Mouse (Mus musculus): ENCODE measurements around the gene Col8a2.

Gene Col8a2

GRCm38 (mm10) chr4:126331751-126332150, 45.2 kb downstream of the Col8a2 start:
- DNase-seq (ENCODE audit: low spot score in 2 of 2): no peak

GRCm38 (mm10) chr4:126332358-126332757, 45.8 kb downstream of the Col8a2 start:
- no peak for DNase-seq (ENCODE audit: low spot score in 2 of 2)

GRCm38 (mm10) chr4:126339461-126339860, 52.9 kb downstream of the Col8a2 start:
- no peak for DNase-seq (ENCODE audit: low spot score in 2 of 2)

GRCm38 (mm10) chr4:126343451-126343850, 56.9 kb downstream of the Col8a2 start:
- no peak for DNase-seq (ENCODE audit: low spot score in 2 of 2)

GRCm38 (mm10) chr4:126360069-126360468, 73.5 kb downstream of the Col8a2 start:
- DNase-seq (ENCODE audit: low spot score in 2 of 2): no peak

All from right cerebral cortex, postnatal 10 days (tissue).